Mouse (Mus musculus): ENCODE measurements at regions not wholly inside any gene's neighbourhood (a gene's known extent, or its start where the extent isn't known, plus 50 kb on each side); places are given as distances from the start of the nearest gene placed in this dataset.
A peak's percentile ranks its signal among the peaks of the same experiment; 100 is the strongest.

GRCm38 (mm10) chr4:114685454-114685853 lies 136.1 kb upstream of the Gm12830 start:
- H3K36me3 ChIP-seq: no peaks in the 10 kb centered on the region
- WGBS: 9% methylated on average over 11 of the region's 11 CpGs
- H3K9ac ChIP-seq: 0 out of 2 replicates have a peak overlapping the region, but pooled peaks have one; percentile 21
- peak overlapping the region; percentile 21 for H3K4me3 ChIP-seq
- no peaks in the 10 kb centered on the region for H3K9me3 ChIP-seq
- peak; percentile 74 for ATAC-seq (ENCODE audit: insufficient number of reproducible peaks, insufficient read depth, low FRiP score, low TSS enrichment, low read depth)
- H3K4me1 ChIP-seq: peaks cover 58% of the 10 kb centered on the region
- peak overlapping the region; percentile 50 for H3K4me2 ChIP-seq
- H3K27ac ChIP-seq: no peak overlapping the region
- H3K27me3 ChIP-seq: peaks cover 60% of the 10 kb centered on the region

GRCm38 (mm10) chr4:114686091-114686490 lies 135.4 kb upstream of the Gm12830 start:
- peaks cover 56% of the 10 kb centered on the region for H3K4me1 ChIP-seq
- WGBS: 32% methylated on average over 4 of the region's 4 CpGs
- no peaks in the 10 kb centered on the region for H3K36me3 ChIP-seq
- no peak overlapping the region for H3K27ac ChIP-seq
- no peak for ATAC-seq (ENCODE audit: insufficient number of reproducible peaks, insufficient read depth, low FRiP score, low TSS enrichment, low read depth)
- H3K4me2 ChIP-seq: peak overlapping the region; percentile 50; the same call in 1 of the 2 replicates
- no peak overlapping the region for H3K9ac ChIP-seq
- no peak overlapping the region for H3K4me3 ChIP-seq
- H3K9me3 ChIP-seq: no peaks in the 10 kb centered on the region
- peaks cover 54% of the 10 kb centered on the region for H3K27me3 ChIP-seq

- Histone ChIP-seq H3K9me3 (no peaks in the 10 kb centered on the region), H3K27ac (no peak overlapping the region), H3K4me1 (peaks cover 46% of the 10 kb centered on the region), H3K27me3 (peaks cover 50% of the 10 kb centered on the region), H3K4me3 (no peak overlapping the region), H3K36me3 (no peaks in the 10 kb centered on the region), H3K9ac (0 out of 2 replicates have a peak overlapping the region, but pooled peaks have one; percentile 36), H3K4me2 (peak overlapping the region; percentile 48)
- no peak for ATAC-seq (ENCODE audit: insufficient number of reproducible peaks, insufficient read depth, low FRiP score, low TSS enrichment, low read depth)
- 12% methylated on average over 16 of the region's 16 CpGs for WGBS
Observed at GRCm38 (mm10) chr4:114688356-114688972, 133.1 kb upstream of the Gm12830 start.

GRCm38 (mm10) chr4:114688973-114689371 lies 132.6 kb upstream of the Gm12830 start:
- no peak overlapping the region for H3K9ac ChIP-seq
- no peak overlapping the region for H3K4me3 ChIP-seq
- peaks cover 43% of the 10 kb centered on the region for H3K4me1 ChIP-seq
- H3K27me3 ChIP-seq: peaks cover 47% of the 10 kb centered on the region
- no peaks in the 10 kb centered on the region for H3K36me3 ChIP-seq
- 71% methylated on average over 6 of the region's 6 CpGs for WGBS
- H3K27ac ChIP-seq: no peak overlapping the region
- H3K4me2 ChIP-seq: peak overlapping the region; percentile 48; the same call in 1 of the 2 replicates
- no peak for ATAC-seq (ENCODE audit: insufficient number of reproducible peaks, insufficient read depth, low FRiP score, low TSS enrichment, low read depth)
- no peaks in the 10 kb centered on the region for H3K9me3 ChIP-seq

- no peak for ATAC-seq (ENCODE audit: insufficient number of reproducible peaks, insufficient read depth, low FRiP score, low TSS enrichment, low read depth)
Observed at GRCm38 (mm10) chr4:114705586-114705985, 115.9 kb upstream of the Gm12830 start.

GRCm38 (mm10) chr4:114710182-114710909 lies 111.2 kb upstream of the Gm12830 start:
- Histone ChIP-seq H3K4me2 (no peak overlapping the region), H3K9ac (no peak overlapping the region), H3K27me3 (peaks cover 20% of the 10 kb centered on the region), H3K36me3 (no peaks in the 10 kb centered on the region), H3K4me1 (peaks cover 6% of the 10 kb centered on the region; the same call in 1 of the 2 replicates), H3K27ac (no peak overlapping the region), H3K4me3 (no peak overlapping the region), H3K9me3 (no peaks in the 10 kb centered on the region)
- WGBS: 76% methylated on average over 3 of the region's 3 CpGs
- ATAC-seq (ENCODE audit: insufficient number of reproducible peaks, insufficient read depth, low FRiP score, low TSS enrichment, low read depth): no peak

More at GRCm38 (mm10) chr4:114705586-114705985, 115.9 kb upstream of the Gm12830 start:
- no peaks in the 10 kb centered on the region for H3K36me3 ChIP-seq
- no peak overlapping the region for H3K9ac ChIP-seq
- no peak overlapping the region for H3K4me2 ChIP-seq
- peaks cover 25% of the 10 kb centered on the region for H3K27me3 ChIP-seq
- no peak overlapping the region for H3K27ac ChIP-seq
- H3K9me3 ChIP-seq: no peaks in the 10 kb centered on the region
- no peak overlapping the region for H3K4me3 ChIP-seq
- H3K4me1 ChIP-seq: peaks cover 7% of the 10 kb centered on the region; the same call in 1 of the 2 replicates
- WGBS: 25% methylated on average over 4 of the region's 4 CpGs

- Histone ChIP-seq H3K9ac (no peak overlapping the region), H3K36me3 (no peaks in the 10 kb centered on the region), H3K4me1 (no peaks in the 10 kb centered on the region), H3K4me2 (no peak overlapping the region), H3K27me3 (peaks cover 25% of the 10 kb centered on the region), H3K4me3 (no peak overlapping the region), H3K9me3 (no peaks in the 10 kb centered on the region), H3K27ac (no peak overlapping the region)
- ATAC-seq (ENCODE audit: insufficient number of reproducible peaks, insufficient read depth, low FRiP score, low TSS enrichment, low read depth): no peak
- 43% methylated on average over 3 of the region's 3 CpGs for WGBS
Observed at GRCm38 (mm10) chr4:114711082-114711481, 110.4 kb upstream of the Gm12830 start.

GRCm38 (mm10) chr4:114712005-114712665 lies 109.4 kb upstream of the Gm12830 start:
- Histone ChIP-seq H3K9me3 (no peaks in the 10 kb centered on the region), H3K4me2 (no peak overlapping the region), H3K4me1 (no peaks in the 10 kb centered on the region), H3K27me3 (peaks cover 22% of the 10 kb centered on the region), H3K36me3 (no peaks in the 10 kb centered on the region), H3K9ac (no peak overlapping the region), H3K4me3 (no peak overlapping the region), H3K27ac (no peak overlapping the region)
- 62% methylated on average over 7 of the region's 7 CpGs for WGBS
- no peak for ATAC-seq (ENCODE audit: insufficient number of reproducible peaks, insufficient read depth, low FRiP score, low TSS enrichment, low read depth)

- H3K4me1 ChIP-seq: no peaks in the 10 kb centered on the region
- H3K27me3 ChIP-seq: peaks cover 22% of the 10 kb centered on the region
- 58% methylated on average over 4 of the region's 4 CpGs for WGBS
- ATAC-seq (ENCODE audit: insufficient number of reproducible peaks, insufficient read depth, low FRiP score, low TSS enrichment, low read depth): no peak; the same call in 1 of the 2 replicates
- no peak overlapping the region for H3K4me2 ChIP-seq
- no peaks in the 10 kb centered on the region for H3K36me3 ChIP-seq
- no peak overlapping the region for H3K4me3 ChIP-seq
- no peak overlapping the region for H3K27ac ChIP-seq
- no peak overlapping the region for H3K9ac ChIP-seq
- H3K9me3 ChIP-seq: no peaks in the 10 kb centered on the region; the same call in 1 of the 2 replicates
Observed at GRCm38 (mm10) chr4:114712921-114713527, 108.5 kb upstream of the Gm12830 start.

- H3K36me3 ChIP-seq: no peaks in the 10 kb centered on the region
- H3K9me3 ChIP-seq: no peaks in the 10 kb centered on the region; the same call in 1 of the 2 replicates
- no peak overlapping the region for H3K27ac ChIP-seq
- peaks cover 20% of the 10 kb centered on the region for H3K27me3 ChIP-seq
- H3K4me1 ChIP-seq: peaks cover 26% of the 10 kb centered on the region
- H3K9ac ChIP-seq: no peak overlapping the region
- WGBS: 66% methylated on average over 2 of the region's 2 CpGs
- no peak overlapping the region for H3K4me2 ChIP-seq
- no peak overlapping the region for H3K4me3 ChIP-seq
- ATAC-seq (ENCODE audit: insufficient number of reproducible peaks, insufficient read depth, low FRiP score, low TSS enrichment, low read depth): no peak
Observed at GRCm38 (mm10) chr4:114716703-114717102, 104.8 kb upstream of the Gm12830 start.

GRCm38 (mm10) chr4:114720696-114721095 lies 100.8 kb upstream of the Gm12830 start:
- no peak overlapping the region for H3K9ac ChIP-seq
- H3K27me3 ChIP-seq: peaks cover 38% of the 10 kb centered on the region
- H3K27ac ChIP-seq: no peak overlapping the region
- H3K36me3 ChIP-seq: no peaks in the 10 kb centered on the region
- 24% methylated on average over 3 of the region's 3 CpGs for WGBS
- H3K4me2 ChIP-seq: no peak overlapping the region
- ATAC-seq (ENCODE audit: insufficient number of reproducible peaks, insufficient read depth, low FRiP score, low TSS enrichment, low read depth): no peak
- no peak overlapping the region for H3K4me3 ChIP-seq
- H3K4me1 ChIP-seq: peaks cover 28% of the 10 kb centered on the region
- H3K9me3 ChIP-seq: no peaks in the 10 kb centered on the region; the same call in 1 of the 2 replicates

Data from embryonic facial prominence, embryonic 13.5 days (tissue).